Mouse (Mus musculus): ENCODE measurements around the gene Rnf126. TPM values are rescaled to one million over a fixed set of nuclear protein-coding genes. Genes with fewer than 3 reads are reported as not detected.

Rnf126 gene
- polyA plus RNA-seq (2014; fragmentation: Illumina TruSeq; extraction: RNeasy Lipid Tissue Mini Kit (QIAGEN cat#74804); ENCODE audit: insufficient read depth, low read depth, low replicate concordance): 25.3 TPM

DNA sequence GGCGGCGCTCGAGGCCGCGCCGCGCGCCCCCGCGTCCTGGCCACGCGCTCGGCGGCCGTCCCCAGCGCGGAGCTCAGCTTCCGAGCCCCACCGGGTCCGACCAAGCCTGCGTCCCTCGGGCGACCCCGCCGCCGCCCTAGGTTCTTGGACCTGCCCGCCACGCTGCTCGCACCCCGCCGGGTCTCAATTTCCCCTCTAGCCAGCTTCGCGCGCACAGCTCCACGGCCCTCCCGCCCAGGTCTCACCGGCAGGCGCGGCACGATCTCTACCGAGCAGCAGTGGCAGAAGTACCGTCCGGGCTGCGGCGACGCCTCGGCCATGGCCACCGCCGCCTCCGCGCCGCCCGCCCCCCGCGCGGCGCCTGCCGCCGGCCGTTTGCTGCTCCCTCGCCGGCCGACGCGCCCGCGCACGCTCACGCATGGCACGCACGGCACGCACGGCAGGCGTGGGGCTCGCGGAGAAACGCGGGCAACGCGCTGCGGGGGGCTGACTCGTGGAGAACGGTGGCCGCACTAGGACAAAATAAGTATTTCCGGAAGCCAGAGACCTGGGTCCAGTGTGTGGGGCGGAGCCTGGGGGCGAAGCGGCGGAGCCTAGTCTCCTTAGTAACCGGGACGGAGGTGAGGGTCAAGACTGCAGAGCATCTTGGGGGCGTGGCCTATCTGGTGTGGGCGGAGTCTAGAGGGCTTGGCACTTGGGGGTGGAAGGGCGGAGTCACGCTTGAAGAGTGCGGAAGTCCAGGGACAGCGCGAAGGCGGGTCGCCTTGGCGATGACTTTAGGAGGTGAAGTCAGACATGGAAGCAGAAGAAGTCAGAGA lies at the start of gene Rnf126:
Gene Rnf126 (minus strand): TSS at position 445 of the 818 bp plus-strand sequence.

GRCm38 (mm10) chr10:79793051-79793737 lies 26.4 kb upstream of the Rnf126 start, which contains the start of gene Palm:
Palm (plus strand) TSS chr10:79793572.

DNA sequence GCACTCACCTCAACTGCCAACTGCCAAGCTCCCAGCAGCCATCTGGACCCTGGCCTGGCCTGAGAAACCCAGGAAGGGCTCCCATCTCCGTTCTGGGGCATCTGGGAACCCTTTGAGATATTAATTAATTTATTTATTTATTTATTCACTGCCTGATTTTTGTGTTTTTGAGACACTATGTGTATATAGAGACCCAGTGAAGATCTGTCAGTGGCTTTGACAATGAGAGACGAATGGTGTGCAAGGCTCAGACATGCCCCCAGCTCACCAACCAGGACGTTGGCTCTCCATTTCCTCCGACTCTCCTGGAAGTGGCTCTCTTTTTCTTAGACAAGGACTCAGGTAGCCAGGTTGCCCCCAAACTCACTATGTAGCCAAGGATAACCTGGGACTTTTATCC lies 24.1 kb upstream of the Rnf126 start, which contains the start of gene Prss57:
Gene Prss57 (minus strand): TSS at position 101 of the 400 bp plus-strand sequence.

DNA sequence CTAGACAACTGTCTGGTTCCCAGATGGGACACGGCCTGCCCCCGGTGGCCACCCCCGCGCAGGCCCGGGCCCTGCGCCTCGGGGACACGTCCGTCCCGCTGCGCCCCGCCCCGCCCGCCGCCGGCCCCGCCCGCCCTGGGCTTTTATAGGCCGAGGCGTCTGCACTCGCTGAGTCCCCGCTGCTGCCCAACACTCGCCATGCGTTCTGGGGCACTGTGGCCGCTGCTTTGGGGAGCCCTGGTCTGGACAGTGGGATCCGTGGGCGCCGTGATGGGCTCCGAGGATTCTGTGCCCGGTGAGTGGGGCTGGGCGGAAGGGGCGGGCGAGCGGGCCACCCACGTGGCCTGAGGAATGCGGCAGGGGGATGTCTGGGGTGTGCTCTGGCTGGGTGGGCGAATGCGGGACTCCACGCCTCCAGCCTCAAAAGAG lies 10.4 kb upstream of the Rnf126 start, which contains the start of gene Fstl3:
Gene Fstl3 (plus strand): TSS at position 170 of the 429 bp plus-strand sequence.

DNA sequence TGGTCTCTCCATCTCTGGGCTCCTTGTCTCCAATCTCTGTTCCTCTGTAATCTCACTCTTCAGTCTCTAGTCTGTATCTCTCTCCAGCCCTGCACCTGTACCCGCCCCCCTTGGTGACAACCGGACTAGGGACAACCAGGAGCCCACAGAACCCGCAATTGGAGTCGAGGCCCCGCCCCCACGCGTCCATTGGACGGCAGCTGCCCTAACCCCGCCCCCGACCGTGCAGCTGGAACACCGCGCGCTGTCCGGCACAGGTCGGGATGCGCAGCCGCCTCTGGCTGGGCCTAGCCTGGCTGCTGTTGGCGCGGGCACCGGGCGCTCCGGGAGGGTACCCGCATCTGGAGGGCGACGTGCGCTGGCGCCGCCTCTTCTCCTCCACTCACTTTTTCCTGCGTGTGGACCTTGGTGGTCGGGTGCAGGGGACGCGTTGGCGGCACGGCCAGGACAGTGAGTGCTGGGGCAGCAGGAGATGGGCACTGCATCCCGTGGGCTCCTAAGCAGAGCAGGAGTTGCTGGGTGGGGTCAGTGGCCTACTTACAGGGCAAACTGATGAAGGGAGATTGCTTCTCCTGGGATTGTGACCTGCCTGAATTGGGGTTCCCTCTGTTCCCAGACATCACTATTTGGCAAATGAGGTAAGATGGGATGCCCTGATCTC lies 11.8 kb downstream of the Rnf126 start, which contains the start of gene Fgf22:
Gene Fgf22 (plus strand): TSS at position 221 of the 661 bp plus-strand sequence.

GRCm38 (mm10) chr10:79745898-79746773 lies 20.6 kb downstream of the Rnf126 start, which contains the start of gene Polrmt:
Polrmt (minus strand) TSS chr10:79746581.

DNA sequence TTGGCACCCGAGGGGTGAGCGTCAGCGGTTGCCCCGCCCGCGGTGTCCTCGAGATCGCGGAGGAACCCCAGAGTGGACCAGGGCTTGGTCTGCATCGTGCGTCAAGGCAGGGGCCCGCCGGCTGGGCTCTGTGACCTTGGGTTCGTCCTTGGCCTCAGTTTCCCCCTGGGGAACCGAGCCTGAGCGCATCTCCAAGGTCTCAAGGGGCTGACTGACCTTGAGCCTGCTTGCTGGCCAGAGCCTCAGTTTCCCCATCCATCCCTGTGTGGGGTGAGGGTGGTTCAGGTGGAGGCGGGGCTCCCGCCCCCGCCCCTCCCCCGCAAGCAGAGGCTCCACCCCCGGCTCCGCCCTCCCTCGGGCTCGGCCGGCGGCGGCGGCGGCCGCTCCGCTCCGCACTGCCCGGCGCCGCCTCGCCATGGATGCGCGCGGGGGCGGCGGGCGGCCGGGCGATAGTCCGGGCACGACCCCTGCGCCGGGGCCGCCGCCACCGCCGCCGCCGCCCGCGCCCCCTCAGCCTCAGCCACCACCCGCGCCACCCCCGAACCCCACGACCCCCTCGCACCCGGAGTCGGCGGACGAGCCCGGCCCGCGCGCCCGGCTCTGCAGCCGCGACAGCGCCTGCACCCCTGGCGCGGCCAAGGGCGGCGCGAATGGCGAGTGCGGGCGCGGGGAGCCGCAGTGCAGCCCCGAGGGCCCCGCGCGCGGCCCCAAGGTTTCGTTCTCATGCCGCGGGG lies 50.3 kb downstream of the Rnf126 start, which contains the start of gene Hcn2:
Gene Hcn2 (plus strand): TSS at position 381 of the 734 bp plus-strand sequence.

Other genes starting within 250 kb of the Rnf126 start
- 17.7 TPM for gene Plpp2, start 233.2 kb downstream of the Rnf126 start, polyA plus RNA-seq (2014; fragmentation: Illumina TruSeq; extraction: RNeasy Lipid Tissue Mini Kit (QIAGEN cat#74804); ENCODE audit: insufficient read depth, low read depth, low replicate concordance)
- 9.8 TPM for gene Mier2, start 211.8 kb downstream of the Rnf126 start, polyA plus RNA-seq (2014; fragmentation: Illumina TruSeq; extraction: RNeasy Lipid Tissue Mini Kit (QIAGEN cat#74804); ENCODE audit: insufficient read depth, low read depth, low replicate concordance)
- not detected for gene Theg, start 179.6 kb downstream of the Rnf126 start, polyA plus RNA-seq (2014; fragmentation: Illumina TruSeq; extraction: RNeasy Lipid Tissue Mini Kit (QIAGEN cat#74804); ENCODE audit: insufficient read depth, low read depth, low replicate concordance)
- gene C2cd4c, start 152.9 kb downstream of the Rnf126 start, polyA plus RNA-seq (2014; fragmentation: Illumina TruSeq; extraction: RNeasy Lipid Tissue Mini Kit (QIAGEN cat#74804); ENCODE audit: insufficient read depth, low read depth, low replicate concordance): not detected
- gene Shc2, start 129.0 kb downstream of the Rnf126 start, polyA plus RNA-seq (2014; fragmentation: Illumina TruSeq; extraction: RNeasy Lipid Tissue Mini Kit (QIAGEN cat#74804); ENCODE audit: insufficient read depth, low read depth, low replicate concordance): 1.1 TPM
- not detected for gene Odf3l2, start 121.2 kb downstream of the Rnf126 start, polyA plus RNA-seq (2014; fragmentation: Illumina TruSeq; extraction: RNeasy Lipid Tissue Mini Kit (QIAGEN cat#74804); ENCODE audit: insufficient read depth, low read depth, low replicate concordance)
- gene Madcam1, start 102.4 kb downstream of the Rnf126 start, polyA plus RNA-seq (2014; fragmentation: Illumina TruSeq; extraction: RNeasy Lipid Tissue Mini Kit (QIAGEN cat#74804); ENCODE audit: insufficient read depth, low read depth, low replicate concordance): not detected
- gene Tpgs1, start 97.6 kb downstream of the Rnf126 start, polyA plus RNA-seq (2014; fragmentation: Illumina TruSeq; extraction: RNeasy Lipid Tissue Mini Kit (QIAGEN cat#74804); ENCODE audit: insufficient read depth, low read depth, low replicate concordance): 27.9 TPM
- 73.4 TPM for gene Cdc34, start 84.8 kb downstream of the Rnf126 start, polyA plus RNA-seq (2014; fragmentation: Illumina TruSeq; extraction: RNeasy Lipid Tissue Mini Kit (QIAGEN cat#74804); ENCODE audit: insufficient read depth, low read depth, low replicate concordance)
- 1.4 TPM for gene Gzmm, start 77.9 kb downstream of the Rnf126 start, polyA plus RNA-seq (2014; fragmentation: Illumina TruSeq; extraction: RNeasy Lipid Tissue Mini Kit (QIAGEN cat#74804); ENCODE audit: insufficient read depth, low read depth, low replicate concordance)
- gene Bsg, start 62.5 kb downstream of the Rnf126 start, polyA plus RNA-seq (2014; fragmentation: Illumina TruSeq; extraction: RNeasy Lipid Tissue Mini Kit (QIAGEN cat#74804); ENCODE audit: insufficient read depth, low read depth, low replicate concordance): 666 TPM
- gene Hcn2, start 50.3 kb downstream of the Rnf126 start, polyA plus RNA-seq (2014; fragmentation: Illumina TruSeq; extraction: RNeasy Lipid Tissue Mini Kit (QIAGEN cat#74804); ENCODE audit: insufficient read depth, low read depth, low replicate concordance): 0.48 TPM
- gene Polrmt, start 20.4 kb downstream of the Rnf126 start, polyA plus RNA-seq (2014; fragmentation: Illumina TruSeq; extraction: RNeasy Lipid Tissue Mini Kit (QIAGEN cat#74804); ENCODE audit: insufficient read depth, low read depth, low replicate concordance): 19.4 TPM
- not detected for gene Fgf22, start 11.9 kb downstream of the Rnf126 start, polyA plus RNA-seq (2014; fragmentation: Illumina TruSeq; extraction: RNeasy Lipid Tissue Mini Kit (QIAGEN cat#74804); ENCODE audit: insufficient read depth, low read depth, low replicate concordance)
- 20.4 TPM for gene Fstl3, start 10.3 kb upstream of the Rnf126 start, polyA plus RNA-seq (2014; fragmentation: Illumina TruSeq; extraction: RNeasy Lipid Tissue Mini Kit (QIAGEN cat#74804); ENCODE audit: insufficient read depth, low read depth, low replicate concordance)
- 0.08 TPM for gene Prss57, start 24.0 kb upstream of the Rnf126 start, polyA plus RNA-seq (2014; fragmentation: Illumina TruSeq; extraction: RNeasy Lipid Tissue Mini Kit (QIAGEN cat#74804); ENCODE audit: insufficient read depth, low read depth, low replicate concordance)
- gene Palm, start 26.6 kb upstream of the Rnf126 start, polyA plus RNA-seq (2014; fragmentation: Illumina TruSeq; extraction: RNeasy Lipid Tissue Mini Kit (QIAGEN cat#74804); ENCODE audit: insufficient read depth, low read depth, low replicate concordance): 18.7 TPM
- 3.5 TPM for gene Misp, start 54.0 kb upstream of the Rnf126 start, polyA plus RNA-seq (2014; fragmentation: Illumina TruSeq; extraction: RNeasy Lipid Tissue Mini Kit (QIAGEN cat#74804); ENCODE audit: insufficient read depth, low read depth, low replicate concordance)
- 81.3 TPM for gene Ptbp1, start 87.5 kb upstream of the Rnf126 start, polyA plus RNA-seq (2014; fragmentation: Illumina TruSeq; extraction: RNeasy Lipid Tissue Mini Kit (QIAGEN cat#74804); ENCODE audit: insufficient read depth, low read depth, low replicate concordance)
- 2.2 TPM for gene Prtn3, start 107.5 kb upstream of the Rnf126 start, polyA plus RNA-seq (2014; fragmentation: Illumina TruSeq; extraction: RNeasy Lipid Tissue Mini Kit (QIAGEN cat#74804); ENCODE audit: insufficient read depth, low read depth, low replicate concordance)
- gene Plppr3, start 107.7 kb upstream of the Rnf126 start, polyA plus RNA-seq (2014; fragmentation: Illumina TruSeq; extraction: RNeasy Lipid Tissue Mini Kit (QIAGEN cat#74804); ENCODE audit: insufficient read depth, low read depth, low replicate concordance): 3.4 TPM
- not detected for gene Elane, start 119.3 kb upstream of the Rnf126 start, polyA plus RNA-seq (2014; fragmentation: Illumina TruSeq; extraction: RNeasy Lipid Tissue Mini Kit (QIAGEN cat#74804); ENCODE audit: insufficient read depth, low read depth, low replicate concordance)
- gene Cfd, start 123.9 kb upstream of the Rnf126 start, polyA plus RNA-seq (2014; fragmentation: Illumina TruSeq; extraction: RNeasy Lipid Tissue Mini Kit (QIAGEN cat#74804); ENCODE audit: insufficient read depth, low read depth, low replicate concordance): 873 TPM
- gene Med16, start 142.0 kb upstream of the Rnf126 start, polyA plus RNA-seq (2014; fragmentation: Illumina TruSeq; extraction: RNeasy Lipid Tissue Mini Kit (QIAGEN cat#74804); ENCODE audit: insufficient read depth, low read depth, low replicate concordance): 12.4 TPM
- not detected for gene Gm26602, start 143.9 kb upstream of the Rnf126 start, polyA plus RNA-seq (2014; fragmentation: Illumina TruSeq; extraction: RNeasy Lipid Tissue Mini Kit (QIAGEN cat#74804); ENCODE audit: insufficient read depth, low read depth, low replicate concordance)
- gene Kiss1r, start 150.0 kb upstream of the Rnf126 start, polyA plus RNA-seq (2014; fragmentation: Illumina TruSeq; extraction: RNeasy Lipid Tissue Mini Kit (QIAGEN cat#74804); ENCODE audit: insufficient read depth, low read depth, low replicate concordance): 3.0 TPM
- 59.6 TPM for gene R3hdm4, start 154.3 kb upstream of the Rnf126 start, polyA plus RNA-seq (2014; fragmentation: Illumina TruSeq; extraction: RNeasy Lipid Tissue Mini Kit (QIAGEN cat#74804); ENCODE audit: insufficient read depth, low read depth, low replicate concordance)
- 2.2 TPM for gene Arid3a, start 160.1 kb upstream of the Rnf126 start, polyA plus RNA-seq (2014; fragmentation: Illumina TruSeq; extraction: RNeasy Lipid Tissue Mini Kit (QIAGEN cat#74804); ENCODE audit: insufficient read depth, low read depth, low replicate concordance)
- gene Wdr18, start 193.2 kb upstream of the Rnf126 start, polyA plus RNA-seq (2014; fragmentation: Illumina TruSeq; extraction: RNeasy Lipid Tissue Mini Kit (QIAGEN cat#74804); ENCODE audit: insufficient read depth, low read depth, low replicate concordance): 25.0 TPM
- not detected for gene Grin3b, start 203.8 kb upstream of the Rnf126 start, polyA plus RNA-seq (2014; fragmentation: Illumina TruSeq; extraction: RNeasy Lipid Tissue Mini Kit (QIAGEN cat#74804); ENCODE audit: insufficient read depth, low read depth, low replicate concordance)
- 67.1 TPM for gene Tmem259, start 217.4 kb upstream of the Rnf126 start, polyA plus RNA-seq (2014; fragmentation: Illumina TruSeq; extraction: RNeasy Lipid Tissue Mini Kit (QIAGEN cat#74804); ENCODE audit: insufficient read depth, low read depth, low replicate concordance)
- 208 TPM for gene Cnn2, start 221.6 kb upstream of the Rnf126 start, polyA plus RNA-seq (2014; fragmentation: Illumina TruSeq; extraction: RNeasy Lipid Tissue Mini Kit (QIAGEN cat#74804); ENCODE audit: insufficient read depth, low read depth, low replicate concordance)
- 7.0 TPM for gene Abca7, start 229.5 kb upstream of the Rnf126 start, polyA plus RNA-seq (2014; fragmentation: Illumina TruSeq; extraction: RNeasy Lipid Tissue Mini Kit (QIAGEN cat#74804); ENCODE audit: insufficient read depth, low read depth, low replicate concordance)
- gene Arhgap45, start 249.7 kb upstream of the Rnf126 start, polyA plus RNA-seq (2014; fragmentation: Illumina TruSeq; extraction: RNeasy Lipid Tissue Mini Kit (QIAGEN cat#74804); ENCODE audit: insufficient read depth, low read depth, low replicate concordance): 36.5 TPM

Data from lung, adult 10 weeks (tissue).